Comparison of ENCODE assay signal across 9 mouse cellular contexts in genomic region chr8:121170626-121171552, GRCm38 (mm10). TPM values are rescaled to one million over a fixed set of nuclear protein-coding genes. Genes with fewer than 3 reads are reported as not detected.
DNase-seq lines count a peak whose midpoint lies in the region; ATAC-seq lines count a peak whose summit lies in the region.
"Had no signal": no experiment of that assay in that cellular context is flagged by ENCODE, and none has a peak within 500 bp of the region (broad histone marks: within the 10 kb centered on the region; RNA-seq: fewer than 3 reads in every experiment).

No protein-coding gene starts in this region.

- peak; percentile 13 for DNase-seq in cerebellum, postnatal 14 days
- DNase-seq in cerebellum, adult 18-20 months = no peak
- peak; percentile 93 for DNase-seq in MN1 (ENCODE audit: low spot score)
- peak; percentile 22 to 37 for DNase-seq in layer of hippocampus, postnatal 25 days (ENCODE audit: extremely low spot score in 1 of 2, low spot score in 1 of 2)
- peak; percentile 48 for DNase-seq in lung, postnatal 10 days
- DNase-seq in spleen, postnatal 14 days (ENCODE audit: low spot score in 2 of 2) = no peak
- no peak for DNase-seq in thymus, postnatal 25 days

- peaks cover 53% of the 10 kb centered on the region for H3K4me1 ChIP-seq in heart, embryonic 12.5 days (replicated peaks)

- no peak overlapping the region for H3K4me3 ChIP-seq in heart, embryonic 12.5 days

- peak; percentile 74 for ATAC-seq in heart, embryonic 12.5 days (ENCODE audit: insufficient number of reproducible peaks, low FRiP score)

- peak overlapping the region; percentile 43 for H3K4me2 ChIP-seq in heart, embryonic 12.5 days

- no peaks in the 10 kb centered on the region for H3K9me3 ChIP-seq in heart, embryonic 12.5 days (replicated peaks)

- 0 out of 2 replicates have a peak overlapping the region, but pooled peaks have one; percentile 5 for H3K9ac ChIP-seq in heart, embryonic 12.5 days

- no peaks in the 10 kb centered on the region for H3K36me3 ChIP-seq in heart, embryonic 12.5 days

- 0 out of 2 replicates have a peak, but pooled peaks cover 4% of the 10 kb centered on the region for H3K27me3 ChIP-seq in heart, embryonic 12.5 days (replicated peaks)

- H3K27ac ChIP-seq in heart, embryonic 12.5 days (ENCODE audit: poor library complexity, severe bottlenecking) = peak overlapping the region; percentile 80

- 25% methylated on average over 27 of the region's 27 CpGs for WGBS in heart, embryonic 12.5 days

RNA-seq across cellular contexts. Expression of gene Foxl1, which starts 43.1 kb away (rescaled TPM):
- 0.78 and 1.2 TPM in 2 replicates for polyA plus RNA-seq in heart, embryonic 12.5 days (2016; fragmentation: Nextera tagmentation; extraction: Ambion mirVana)
- not detected for total RNA-seq in layer of hippocampus, postnatal 25 days (2021)

RNA-seq across cellular contexts. Expression of gene Foxc2, which starts 54.9 kb away (rescaled TPM):
- 20.7 and 20.8 TPM in 2 replicates for polyA plus RNA-seq in heart, embryonic 12.5 days (2016; fragmentation: Nextera tagmentation; extraction: Ambion mirVana)
- under 1 TPM; 0.66 to 0.82 TPM for total RNA-seq in layer of hippocampus, postnatal 25 days (2021)
- total RNA-seq: CH12.LX had no signal

Comparison
In these comparisons a context has a peak if more than half of its experiments do, and no peak if none do; other contexts are left out.
1. DNase-seq: peak in cerebellum, postnatal 14 days (2 of 2), MN1 (single experiment), layer of hippocampus, postnatal 25 days (2 of 2) and lung, postnatal 10 days (single experiment); none in cerebellum, adult 18-20 months (0 of 2), spleen, postnatal 14 days (0 of 2) and thymus, postnatal 25 days (single experiment).